Mouse (Mus musculus) MEL (cell line): ENCODE measurements at regions not wholly inside any gene's neighbourhood (a gene's known extent, or its start where the extent isn't known, plus 50 kb on each side); places are given as distances from the start of the nearest gene placed in this dataset.

Experiments
- DNase-seq: peaks from one replicate; pipeline ENCODE4 v3.0.0; 2011; ENCODE audit warnings: low read depth, low spot score
- H3K27ac ChIP-seq: 2 replicates; pipeline ENCODE4 v1.5.1; 2012; ENCODE audit warnings: low read depth, mild to moderate bottlenecking, control low read depth, low read length, moderate library complexity; ENCODE audit not compliant: control insufficient read depth
- H3K27me3 ChIP-seq, 2 experiments: fragments of 150-350 bp in 1 of 2; sonication (generic) in 1 of 2; 2 replicates each; pipeline ENCODE4 v1.6.1; 2012; ENCODE audit warnings: low read length in 2 of 2, mild to moderate bottlenecking in 2 of 2, improper control_type of control experiment in 1 of 2, moderate library complexity in 1 of 2; ENCODE audit not compliant: insufficient read depth in 2 of 2, control insufficient read depth in 1 of 2
- H3K36me3 ChIP-seq, 2 experiments: 2 replicates each; pipeline ENCODE4 v1.6.1; 2012 to 2014; ENCODE audit warnings: low read length in 2 of 2, improper control_type of control experiment in 1 of 2, inconsistent platforms in 1 of 2, mild to moderate bottlenecking in 1 of 2; ENCODE audit not compliant: insufficient read depth in 2 of 2, control insufficient read depth in 1 of 2
- H3K4me1 ChIP-seq, 2 experiments: fragments of 150-350 bp in 1 of 2; sonication (generic) in 1 of 2; 2 replicates each; pipeline ENCODE4 v1.6.1; 2012; ENCODE audit warnings: low read length in 2 of 2, improper control_type of control experiment in 1 of 2, mild to moderate bottlenecking in 1 of 2; ENCODE audit not compliant: insufficient read depth in 2 of 2, control insufficient read depth in 1 of 2
- H3K4me3 ChIP-seq, 2 experiments: fragments of 150-350 bp in 1 of 2; sonication (generic) in 1 of 2; 2 replicates each; pipeline ENCODE4 v1.5.1; 2012; ENCODE audit warnings: low read depth in 2 of 2, low read length in 2 of 2, mild to moderate bottlenecking in 2 of 2, moderate library complexity in 2 of 2, control low read depth in 1 of 2, improper control_type of control experiment in 1 of 2; ENCODE audit not compliant: control insufficient read depth in 1 of 2, insufficient read depth in 1 of 2
- H3K79me2 ChIP-seq: 2 replicates; pipeline ENCODE4 v1.6.1; 2012; ENCODE audit warnings: mild to moderate bottlenecking, low read length, moderate library complexity; ENCODE audit not compliant: control insufficient read depth, poor library complexity, insufficient read depth
- H3K9ac ChIP-seq: 2 replicates; pipeline ENCODE4 v1.6.1; 2012; ENCODE audit warnings: low read depth, mild to moderate bottlenecking, control low read depth, low read length, moderate library complexity; ENCODE audit not compliant: control insufficient read depth, poor library complexity, severe bottlenecking
- H3K9me3 ChIP-seq: fragments of 150-350 bp; sonication (generic); replicated peaks from 2 replicates; pipeline ENCODE4 v1.6.1; 2012; ENCODE audit warnings: mild to moderate bottlenecking, low read length, improper control_type of control experiment, moderate library complexity; ENCODE audit not compliant: insufficient read depth
- BHLHE40 ChIP-seq: IDR thresholded peaks from 2 replicates; pipeline ENCODE4 v1.6.1; 2012; ENCODE audit warnings: low read depth, mild to moderate bottlenecking, inconsistent platforms, low read length, improper control_type of control experiment, borderline replicate concordance
- CHD2 ChIP-seq: IDR thresholded peaks from 2 replicates; pipeline ENCODE4 v1.6.1; 2011; ENCODE audit warnings: low read length, improper control_type of control experiment
- E2F4 ChIP-seq: IDR thresholded peaks from 2 replicates; pipeline ENCODE4 v1.6.1; 2011; ENCODE audit warnings: low read depth, low read length, improper control_type of control experiment, borderline replicate concordance
- ELF1 ChIP-seq: IDR thresholded peaks from 2 replicates; pipeline ENCODE4 v1.6.1; 2014; ENCODE audit warnings: low read depth, mild to moderate bottlenecking, inconsistent platforms, low read length, improper control_type of control experiment, moderate library complexity
- EP300 ChIP-seq, 2 experiments: IDR thresholded peaks; 2 replicates each; pipeline ENCODE4 v1.6.1; 2011; ENCODE audit warnings: improper control_type of control experiment in 2 of 2, low read length in 2 of 2, low read depth in 1 of 2, mild to moderate bottlenecking in 1 of 2
- GABPA ChIP-seq: IDR thresholded peaks from 2 replicates; pipeline ENCODE4 v1.6.1; 2012; ENCODE audit warnings: low read depth, mild to moderate bottlenecking, inconsistent platforms, low read length, improper control_type of control experiment, moderate library complexity
- GATA1 ChIP-seq: IDR thresholded peaks from 2 replicates; pipeline ENCODE4 v1.6.1; 2011; ENCODE audit warnings: low read depth, low read length, improper control_type of control experiment
- MXI1 ChIP-seq: IDR thresholded peaks from 2 replicates; pipeline ENCODE4 v1.6.1; 2011; ENCODE audit warnings: mild to moderate bottlenecking, low read depth, low read length, improper control_type of control experiment
- MYC ChIP-seq: IDR thresholded peaks from 2 replicates; pipeline ENCODE4 v1.6.1; 2011; ENCODE audit warnings: low read depth, mild to moderate bottlenecking, low read length, improper control_type of control experiment, moderate library complexity
- POLR2AphosphoS2 ChIP-seq: IDR thresholded peaks from 2 replicates; pipeline ENCODE4 v1.6.1; 2011; ENCODE audit warnings: low read length, improper control_type of control experiment
- RCOR1 ChIP-seq: IDR thresholded peaks from 2 replicates; pipeline ENCODE4 v1.6.1; 2012; ENCODE audit warnings: low read depth, mild to moderate bottlenecking, inconsistent platforms, low read length, improper control_type of control experiment
- TCF12 ChIP-seq: IDR thresholded peaks from 2 replicates; pipeline ENCODE4 v1.6.1; 2014; ENCODE audit warnings: low read depth, mild to moderate bottlenecking, inconsistent platforms, low read length, improper control_type of control experiment, moderate library complexity
- UBTF ChIP-seq: IDR thresholded peaks from 2 replicates; pipeline ENCODE4 v1.6.1; 2012; ENCODE audit warnings: low read depth, mild to moderate bottlenecking, inconsistent platforms, low read length, improper control_type of control experiment, moderate library complexity, borderline replicate concordance; ENCODE audit not compliant: insufficient read depth
- USF2 ChIP-seq, 2 experiments: IDR thresholded peaks; 2 replicates each; pipeline ENCODE4 v1.6.1; 2011 to 2012; ENCODE audit warnings: improper control_type of control experiment in 2 of 2, low read length in 2 of 2, borderline replicate concordance in 1 of 2, inconsistent platforms in 1 of 2, low read depth in 1 of 2, mild to moderate bottlenecking in 1 of 2; ENCODE audit not compliant: insufficient read depth in 1 of 2
- ZKSCAN1 ChIP-seq: IDR thresholded peaks from 2 replicates; pipeline ENCODE4 v1.6.1; 2012; ENCODE audit warnings: low read depth, mild to moderate bottlenecking, inconsistent platforms, low read length, improper control_type of control experiment, moderate library complexity

DNA sequence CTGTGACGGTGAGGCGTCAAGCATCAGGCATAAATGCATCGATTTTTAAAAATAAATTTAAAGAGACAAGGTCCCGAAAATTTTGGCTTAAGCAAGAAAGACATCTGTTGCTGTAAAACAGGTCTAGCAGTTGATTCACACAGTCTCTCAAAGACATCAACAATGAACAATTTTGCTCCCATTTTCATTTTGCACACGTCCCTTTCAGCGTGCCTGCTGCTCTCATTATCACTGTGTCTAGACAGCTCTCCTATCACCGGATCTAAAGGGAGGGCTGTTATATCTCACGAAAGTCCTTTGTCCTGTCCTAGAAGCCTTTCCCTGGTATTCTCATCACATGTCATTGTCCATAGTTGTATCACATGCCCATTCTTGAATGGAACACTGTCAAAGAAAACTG, 194.4 kb upstream of the Dio2 start:
- no peak overlapping the region for H3K4me3 ChIP-seq
- no peaks in the 10 kb centered on the region for H3K36me3 ChIP-seq
- no peaks in the 10 kb centered on the region for H3K9me3 ChIP-seq
- no peak overlapping the region for H3K27ac ChIP-seq
- no peaks in the 10 kb centered on the region for H3K4me1 ChIP-seq
- H3K79me2 ChIP-seq: no peaks in the 10 kb centered on the region
- TF ChIP-seq MYC: no peak
- TF ChIP-seq, all 39 proteins: peak for 0
- DNase-seq: no peak
- Histone ChIP-seq H3K27me3 (peaks cover 0 to 1% of the 10 kb centered on the region in 2 experiments; a peak in 1 of 4 replicates), H3K9ac (no peak overlapping the region)

DNA sequence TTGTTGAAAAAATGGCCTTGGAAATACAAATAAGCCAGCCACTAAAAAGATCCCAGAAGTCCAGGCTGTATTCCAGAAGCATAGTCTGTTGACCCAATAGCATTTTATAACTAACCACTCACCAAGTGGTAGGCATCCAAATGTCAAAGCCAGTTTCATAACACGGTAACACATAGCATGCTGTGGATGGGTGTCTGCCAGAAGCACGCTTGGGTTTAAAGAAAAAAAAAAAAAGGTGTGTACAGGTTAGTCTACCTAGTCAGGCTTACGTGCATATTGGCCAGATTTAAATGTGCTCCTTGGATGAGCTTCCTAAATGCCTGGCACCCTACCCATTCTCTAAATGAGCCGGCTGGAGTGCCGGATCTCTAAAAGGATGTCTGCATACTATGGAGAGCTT, 194.0 kb upstream of the Dio2 start:
- H3K36me3 ChIP-seq: no peaks in the 10 kb centered on the region
- no peak overlapping the region for H3K9ac ChIP-seq
- no peak overlapping the region for H3K27ac ChIP-seq
- H3K4me3 ChIP-seq: no peak overlapping the region
- peaks cover 0 to 1% of the 10 kb centered on the region in 2 experiments; a peak in 1 of 4 replicates for H3K27me3 ChIP-seq
- H3K9me3 ChIP-seq: no peaks in the 10 kb centered on the region
- H3K79me2 ChIP-seq: no peaks in the 10 kb centered on the region
- DNase-seq: no peak
- H3K4me1 ChIP-seq: no peaks in the 10 kb centered on the region
- TF ChIP-seq EP300 (IDR thresholded peaks at IDR 0.05; ENCODE audit: low read depth in 1 of 2, low read length in 2 of 2) (no peak), UBTF (no peak), E2F4 (no peak), USF2 (IDR thresholded peaks at IDR 0.05; ENCODE audit: borderline replicate concordance in 1 of 2, insufficient read depth in 1 of 2, low read depth in 1 of 2, low read length in 2 of 2) (no peak), GABPA (no peak), POLR2AphosphoS2 (no peak), ELF1 (no peak), BHLHE40 (no peak), MXI1 (no peak), TCF12 (no peak), CHD2 (no peak), ZKSCAN1 (no peak), RCOR1 (no peak), GATA1 (no peak)
